29 mouse cellular contexts compared by ENCODE assay signal in genomic region chr14:30959031-30959430, GRCm38 (mm10). TPM values are rescaled to one million over a fixed set of nuclear protein-coding genes. Genes with fewer than 3 reads are reported as not detected.
"Had no signal": no experiment of that assay in that cellular context is flagged by ENCODE, and none has a peak within 500 bp of the region (broad histone marks: within the 10 kb centered on the region; RNA-seq: fewer than 3 reads in every experiment).

No protein-coding gene starts in this region.

- H3K9ac ChIP-seq: intestine, embryonic 15.5 days; limb, embryonic 13.5 days; midbrain, embryonic 13.5 days; neural tube, embryonic 13.5 days; stomach, embryonic 15.5 days had no signal

- H3K4me1 ChIP-seq: intestine, embryonic 15.5 days; limb, embryonic 13.5 days; midbrain, embryonic 10.5 days; midbrain, embryonic 13.5 days; neural tube, embryonic 13.5 days; stomach, embryonic 15.5 days had no signal

- ATAC-seq: intestine, embryonic 15.5 days; midbrain, embryonic 13.5 days; midbrain, embryonic 16.5 days had no signal

- H3K27ac ChIP-seq: intestine, embryonic 15.5 days; left cerebral cortex, adult 2 months; limb, embryonic 13.5 days; midbrain, embryonic 10.5 days; midbrain, embryonic 13.5 days; neural tube, embryonic 13.5 days; stomach, embryonic 15.5 days had no signal

- H3K27me3 ChIP-seq: intestine, embryonic 15.5 days; limb, embryonic 13.5 days; midbrain, embryonic 13.5 days; neural tube, embryonic 13.5 days; stomach, embryonic 15.5 days had no signal

- H3K9me3 ChIP-seq: intestine, embryonic 15.5 days; limb, embryonic 13.5 days; midbrain, embryonic 10.5 days; midbrain, embryonic 13.5 days; neural tube, embryonic 13.5 days; stomach, embryonic 15.5 days had no signal

- H3K36me3 ChIP-seq: intestine, embryonic 15.5 days had no signal

- H3K4me2 ChIP-seq: intestine, embryonic 15.5 days; limb, embryonic 13.5 days; midbrain, embryonic 13.5 days; neural tube, embryonic 13.5 days; stomach, embryonic 15.5 days had no signal

- H3K4me3 ChIP-seq: intestine, embryonic 15.5 days; left cerebral cortex, adult 2 months; limb, embryonic 13.5 days; midbrain, embryonic 10.5 days; midbrain, embryonic 13.5 days; myocyte; neural tube, embryonic 13.5 days; stomach, embryonic 15.5 days had no signal

- DNase-seq: kidney, adult 11 months; kidney, adult 8-10 months; kidney, postnatal 36 days; layer of hippocampus, postnatal 36 days; left cerebral cortex, postnatal 4 days; lung, adult 2 months; lung, postnatal 14 days; lung, postnatal 4 days; retina, postnatal 1 day; right cerebral cortex, postnatal 25 days; spleen, adult 18-20 months; thymus, postnatal 36 days had no signal

RNA-seq across cellular contexts. Expression of gene Itih1, which starts 15.9 kb away (rescaled TPM):
- total RNA-seq: layer of hippocampus, adult 8-10 months; layer of hippocampus, postnatal 10 days; layer of hippocampus, postnatal 36 days; left cerebral cortex, adult 2 months; left cerebral cortex, postnatal 14 days; left cerebral cortex, postnatal 4 days; megakaryocyte, adult 5-6 weeks; monocyte, adult 5-6 weeks; neutrophil, adult 5-6 weeks had no signal
- polyA plus RNA-seq: limb, embryonic 13.5 days; midbrain, embryonic 10.5 days; midbrain, embryonic 13.5 days; midbrain, embryonic 16.5 days; thymus, postnatal 0 days; urinary bladder, adult 2 months had no signal

RNA-seq across cellular contexts. Expression of gene Itih3, which starts 35.5 kb away (rescaled TPM):
- total RNA-seq: megakaryocyte, adult 5-6 weeks; monocyte, adult 5-6 weeks; neutrophil, adult 5-6 weeks had no signal
